Mouse (Mus musculus) right cerebral cortex, adult 2 months (tissue): Measurements from ENCODE around the gene Topors.
"Not testable (repeated sequence)": the region's sequence is repeated elsewhere in the genome, so short reads cannot be mapped to it uniquely, and the experiment has no call there.

Experiments used
- DNase-seq, 2 experiments: peaks; one replicate each; pipeline ENCODE4 v3.0.0; 2021 to 2022; ENCODE audit warnings: low spot score in 2 of 2

Topors gene

GRCm38 (mm10) chr4:40269430-40270032 is at the start of gene Topors, which contains the start of gene Smim27:
Gene Topors, minus strand, starts transcription at chr4:40269850.
Gene Smim27, plus strand, starts transcription at chr4:40269579.
- peak; percentile 93 to 98 for DNase-seq

GRCm38 (mm10) chr4:40317404-40317803 is 47.8 kb upstream of the Topors start:
- DNase-seq: no peak

- DNase-seq: no peak
Observed at GRCm38 (mm10) chr4:40313026-40313425, 43.4 kb upstream of the Topors start.

- no peak for DNase-seq
Observed at GRCm38 (mm10) chr4:40312213-40312612, 42.6 kb upstream of the Topors start.

- no peak for DNase-seq
Observed at GRCm38 (mm10) chr4:40310796-40311383, 41.2 kb upstream of the Topors start.

GRCm38 (mm10) chr4:40309682-40310081 is 40.0 kb upstream of the Topors start:
- no peak for DNase-seq

GRCm38 (mm10) chr4:40302445-40303125 is 32.9 kb upstream of the Topors start:
- DNase-seq: no peak

- DNase-seq: peak; percentile 82 to 89
Observed at GRCm38 (mm10) chr4:40301076-40301789, 31.6 kb upstream of the Topors start.

- no peak for DNase-seq
Observed at GRCm38 (mm10) chr4:40299169-40299568, 29.5 kb upstream of the Topors start.

GRCm38 (mm10) chr4:40291511-40291910 is 21.9 kb upstream of the Topors start:
- not testable (repeated sequence) for DNase-seq

GRCm38 (mm10) chr4:40289046-40289445 is 19.4 kb upstream of the Topors start:
- DNase-seq: no peak

- no peak for DNase-seq
Observed at GRCm38 (mm10) chr4:40287415-40287814, 17.8 kb upstream of the Topors start.

- DNase-seq: peak; percentile 84 to 86
Observed at GRCm38 (mm10) chr4:40285582-40285981, 15.9 kb upstream of the Topors start.

- DNase-seq: peak; percentile 94
Observed at GRCm38 (mm10) chr4:40279276-40279900, 9.7 kb upstream of the Topors start, which contains the start of gene Ndufb6. Gene Ndufb6, minus strand, starts transcription at chr4:40279421.

GRCm38 (mm10) chr4:40278880-40279275 is 9.2 kb upstream of the Topors start:
- peak; percentile 11 for DNase-seq

- DNase-seq: no peak
Observed at GRCm38 (mm10) chr4:40268835-40269234, 815 bp downstream of the Topors start.

GRCm38 (mm10) chr4:40268204-40268813 is 1.3 kb downstream of the Topors start:
- DNase-seq: peak; percentile 91 to 93

- DNase-seq: peak in 1 of 2 experiments; percentile 6
Observed at GRCm38 (mm10) chr4:40267681-40268080, 2.0 kb downstream of the Topors start.

- DNase-seq: no peak
Observed at GRCm38 (mm10) chr4:40264321-40264720, 5.3 kb downstream of the Topors start.

GRCm38 (mm10) chr4:40254385-40255103 is 15.1 kb downstream of the Topors start:
- DNase-seq: no peak

- DNase-seq: no peak
Observed at GRCm38 (mm10) chr4:40253766-40254165, 15.9 kb downstream of the Topors start.
